Mouse (Mus musculus) liver, embryonic 14.5 days (tissue): ENCODE measurements around the gene Bag1. TPM values are rescaled to one million over a fixed set of nuclear protein-coding genes. Genes with fewer than 3 reads are reported as not detected.

Source experiments
- ATAC-seq: fragments of 200-750 bp; cut with Nextera tagmentation; 2 replicates; pipeline ENCODE4 v1.8.0; 2017; ENCODE audit warnings: moderate number of reproducible peaks, mild to moderate bottlenecking, moderate library complexity; ENCODE audit not compliant: insufficient read depth
- DNase-seq, 3 experiments: peaks; one replicate each; pipeline ENCODE4 v3.0.0-alpha.2; 2012 to 2013; ENCODE audit warnings: low read depth in 3 of 3, low spot score in 3 of 3
- H3K27ac ChIP-seq: fragments of 300-500 bp; sonication (generic); 2 replicates; pipeline ENCODE4 v1.5.1; 2014; ENCODE audit warnings: moderate library complexity, mild to moderate bottlenecking, control low read depth, inconsistent platforms
- H3K27me3 ChIP-seq: fragments of 300-500 bp; sonication (generic); 2 replicates; pipeline ENCODE4 v1.6.1; 2014; ENCODE audit warnings: mild to moderate bottlenecking, low read length, moderate library complexity; ENCODE audit not compliant: control insufficient read depth, insufficient read depth
- H3K36me3 ChIP-seq: fragments of 300-500 bp; sonication (generic); replicated peaks from 2 replicates; pipeline ENCODE4 v1.6.1; 2014; ENCODE audit warnings: low read depth; ENCODE audit not compliant: control insufficient read depth, insufficient read depth
- H3K4me1 ChIP-seq, 2 experiments: fragments of 200-500 bp in 1 of 2; fragments of 300-500 bp in 1 of 2; sonication (generic) in 1 of 2; replicated peaks; 2 replicates each; pipeline ENCODE4 v1.6.1; 2012 to 2014; ENCODE audit warnings: antibody characterized with exemption in 1 of 2, inconsistent platforms in 1 of 2, low read length in 1 of 2; ENCODE audit not compliant: control insufficient read depth in 2 of 2, insufficient read depth in 2 of 2
- H3K4me2 ChIP-seq: fragments of 300-500 bp; sonication (generic); 2 replicates; pipeline ENCODE4 v1.6.1; 2014; ENCODE audit warnings: low read depth, mild to moderate bottlenecking, control low read depth, moderate library complexity
- H3K4me3 ChIP-seq, 2 experiments: fragments of 200-500 bp in 1 of 2; fragments of 300-500 bp in 1 of 2; sonication (generic) in 1 of 2; 2 replicates each; pipeline ENCODE4 v1.5.1; 2012 to 2014; ENCODE audit warnings: low read depth in 2 of 2, low read length in 2 of 2, mild to moderate bottlenecking in 2 of 2, control low read depth in 1 of 2, inconsistent platforms in 1 of 2, moderate library complexity in 1 of 2; ENCODE audit not compliant: insufficient read depth in 1 of 2
- H3K9ac ChIP-seq: fragments of 300-500 bp; sonication (generic); replicated peaks from 2 replicates; pipeline ENCODE4 v1.6.1; 2014; ENCODE audit warnings: mild to moderate bottlenecking, control low read depth, moderate library complexity
- H3K9me3 ChIP-seq: fragments of 300-500 bp; sonication (generic); 2 replicates; pipeline ENCODE4 v1.6.1; 2016; ENCODE audit warnings: low read length, mixed read lengths; ENCODE audit not compliant: control insufficient read depth
- CTCF ChIP-seq: IDR thresholded peaks from 2 replicates; pipeline ENCODE4 v1.5.1; 2016; ENCODE audit warnings: antibody characterized with exemption, low read depth, control low read depth
- EP300 ChIP-seq: IDR thresholded peaks from 2 replicates; pipeline ENCODE4 v1.6.1; 2016; ENCODE audit warnings: antibody characterized with exemption, low read depth
- WGBS: fragments of 180-500 bp; shearing (Covaris S2); extraction: QIAGEN DNeasy Blood & Tissue Kit; methylation state at CpG from one replicate; pipeline ENCODE4 v1.1.7; 2014; ENCODE audit not compliant: insufficient replicate concordance; 5-methylcytosine and 5-hydroxymethylcytosine counted together
- polyA plus RNA-seq, 2 experiments: library from polyadenylated mRNA; depleted of rRNA in 1 of 2; stranded (reverse) in 1 of 2; unstranded in 1 of 2; fragments of >200 nt; fragmentation: Nextera tagmentation in 1 of 2; extraction: Ambion mirVana in 1 of 2; gene quantifications; 2 replicates each; pipeline versions ENCODE4 v1.2.1 to v1.2.3; 2012 to 2014

Bag1 gene
- polyA plus RNA-seq, 2 experiments = 59.8 to 131 TPM

- Histone ChIP-seq H3K9me3 (no peaks in the 10 kb centered on the region), H3K9ac (no peak overlapping the region), H3K27ac (no peak overlapping the region), H3K36me3 (no peaks in the 10 kb centered on the region), H3K4me3 (no peak overlapping the region), H3K4me2 (no peak overlapping the region), H3K4me1 (no peaks in the 10 kb centered on the region), H3K27me3 (no peaks in the 10 kb centered on the region)
- WGBS = 60% methylated on average over 3 of the region's 3 CpGs
- ATAC-seq (no peak), DNase-seq (no peak)
- TF ChIP-seq EP300 (no peak), CTCF (no peak)
Observed at GRCm38 (mm10) chr4:40925568-40925967, 22.5 kb downstream of the Bag1 start.

- Histone ChIP-seq H3K4me2 (no peak overlapping the region), H3K27ac (no peak overlapping the region), H3K9me3 (no peaks in the 10 kb centered on the region), H3K4me1 (peaks cover 6 to 9% of the 10 kb centered on the region in 2 experiments), H3K4me3 (no peak overlapping the region), H3K9ac (no peak overlapping the region), H3K36me3 (no peaks in the 10 kb centered on the region), H3K27me3 (no peaks in the 10 kb centered on the region)
- DNase-seq (no peak), ATAC-seq (no peak)
- TF ChIP-seq CTCF (no peak), EP300 (no peak)
- WGBS = 70% methylated on average over 6 of the region's 6 CpGs
Observed at GRCm38 (mm10) chr4:40923087-40923651, 24.9 kb downstream of the Bag1 start.

GRCm38 (mm10) chr4:40921288-40921687 is 26.8 kb downstream of the Bag1 start:
- Histone ChIP-seq H3K4me2 (no peak overlapping the region), H3K36me3 (no peaks in the 10 kb centered on the region), H3K27me3 (no peaks in the 10 kb centered on the region), H3K4me3 (no peak overlapping the region), H3K9me3 (no peaks in the 10 kb centered on the region), H3K9ac (no peak overlapping the region), H3K27ac (no peak overlapping the region), H3K4me1 (peaks cover 6 to 9% of the 10 kb centered on the region in 2 experiments)
- WGBS = 51% methylated on average over 3 of the region's 3 CpGs
- DNase-seq = no peak
- ATAC-seq = no peak
- TF ChIP-seq CTCF (no peak), EP300 (no peak)

- Histone ChIP-seq H3K9me3 (no peaks in the 10 kb centered on the region), H3K4me3 (no peak overlapping the region), H3K27me3 (no peaks in the 10 kb centered on the region), H3K36me3 (no peaks in the 10 kb centered on the region), H3K27ac (no peak overlapping the region), H3K9ac (no peak overlapping the region), H3K4me1 (peaks cover 6 to 9% of the 10 kb centered on the region in 2 experiments), H3K4me2 (no peak overlapping the region)
- DNase-seq (no peak), ATAC-seq (no peak)
- no peak for TF ChIP-seq EP300
- TF ChIP-seq CTCF = no peak
- WGBS = 58% methylated on average over 2 of the region's 2 CpGs
Observed at GRCm38 (mm10) chr4:40920576-40920975, 27.5 kb downstream of the Bag1 start.

GRCm38 (mm10) chr4:40919785-40920184 is 28.3 kb downstream of the Bag1 start, which contains the start of gene Spink4:
Gene Spink4, plus strand, starts transcription at chr4:40920052.
- ATAC-seq = peak; percentile 69
- no peak within 1 kb of the TSS for H3K9ac ChIP-seq
- H3K27ac ChIP-seq = no peak within 1 kb of the TSS
- no peak for TF ChIP-seq CTCF
- peak; percentile 48; the same call in 1 of the 2 replicates for TF ChIP-seq EP300
- 5% methylated on average over 3 of the region's 3 CpGs for WGBS
- no peak for DNase-seq
- no peak within 1 kb of the TSS for H3K4me3 ChIP-seq
- no peaks in the 10 kb centered on the region for H3K36me3 ChIP-seq
- no peaks in the 10 kb centered on the region for H3K9me3 ChIP-seq
- H3K4me2 ChIP-seq = no peak within 1 kb of the TSS
- no peaks in the 10 kb centered on the region for H3K27me3 ChIP-seq
- H3K4me1 ChIP-seq = peaks cover 6 to 9% of the 10 kb centered on the region in 2 experiments
